Mouse (Mus musculus) cerebellum, adult 9-11 months (tissue): ENCODE measurements around the gene Ankrd65.

ENCODE experiments used
- DNase-seq: peaks from one replicate; pipeline ENCODE4 v3.0.0; 2022

Gene Ankrd65

DNA sequence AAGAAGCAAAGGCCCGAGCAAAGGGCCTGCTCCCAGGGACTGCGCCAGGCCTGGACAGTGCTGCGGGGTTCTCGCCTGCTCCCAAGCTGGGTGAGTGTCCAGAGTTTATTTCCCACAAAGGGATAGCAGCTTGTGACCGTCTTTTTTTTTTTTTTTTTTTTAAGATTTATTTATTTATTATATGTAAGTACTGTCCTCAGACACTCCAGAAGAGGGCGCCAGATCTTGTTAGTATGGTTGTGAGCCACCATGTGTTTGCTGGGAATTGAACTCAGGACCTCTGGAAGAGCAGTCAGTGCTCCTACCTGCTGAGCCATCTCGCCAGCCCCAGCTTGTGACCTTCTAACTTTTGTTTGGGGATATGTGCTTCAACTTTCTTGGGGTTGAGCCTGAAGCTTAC lies 30.8 kb downstream of the Ankrd65 start:
- DNase-seq: no peak

- DNase-seq: no peak
These were observed 33.2 kb downstream of the Ankrd65 start for GRCm38 (mm10) chr4:155823443-155823842.

- peak; percentile 29 for DNase-seq
These were observed 39.6 kb downstream of the Ankrd65 start for GRCm38 (mm10) chr4:155829866-155830265.

DNA sequence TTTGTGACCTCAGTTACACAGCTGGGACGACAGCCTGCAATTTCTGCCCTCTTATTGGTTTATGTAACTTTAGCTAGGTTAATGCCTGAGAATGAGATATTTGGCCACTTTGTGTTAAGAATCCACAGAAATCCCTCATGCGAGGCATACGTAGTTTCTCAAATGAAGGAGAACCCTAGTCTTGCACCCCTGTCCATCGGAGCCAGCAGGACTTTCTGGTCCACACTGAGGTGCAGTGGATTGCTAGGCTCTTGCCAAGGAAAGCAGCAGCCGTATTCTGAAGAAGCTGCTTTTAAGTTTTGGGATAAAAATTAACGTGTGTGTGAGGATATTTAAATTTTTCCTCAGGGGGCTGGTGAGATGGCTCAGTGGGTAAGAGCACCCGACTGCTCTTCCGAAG lies 40.4 kb downstream of the Ankrd65 start:
- no peak for DNase-seq

DNA sequence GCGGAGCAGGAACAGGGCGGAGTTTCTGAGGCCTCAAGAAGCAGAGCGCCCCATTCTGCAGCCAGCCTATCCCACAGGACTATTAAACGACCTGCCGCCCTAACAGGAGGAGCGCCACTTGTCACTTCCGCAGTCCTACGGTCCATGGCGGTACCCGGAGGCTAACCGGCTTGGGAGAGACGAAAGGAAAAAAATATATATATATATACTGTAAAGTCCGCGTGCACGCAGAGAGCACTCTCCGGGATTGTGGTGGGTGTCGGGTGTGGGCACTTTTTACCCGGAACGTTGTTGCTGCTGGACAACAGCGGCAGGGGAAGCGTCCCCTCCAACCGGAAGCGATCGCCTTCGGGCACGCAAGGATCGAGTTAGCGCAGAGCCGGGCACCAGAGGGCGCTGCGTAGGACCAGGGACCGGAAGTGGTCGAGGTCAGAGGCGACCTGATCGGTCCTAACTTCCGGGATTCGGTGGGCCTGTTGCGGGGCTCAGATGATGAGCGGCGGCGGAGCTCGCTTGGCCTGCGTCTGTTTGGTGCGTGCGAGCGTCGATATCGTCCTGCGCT lies 41.0 kb downstream of the Ankrd65 start, which contains the start of gene Aurkaip1:
Gene Aurkaip1, plus strand, starts transcription at position 68 of the 562 bp plus-strand sequence.
- DNase-seq: peak; percentile 95

GRCm38 (mm10) chr4:155831831-155832230 lies 41.6 kb downstream of the Ankrd65 start:
- DNase-seq: no peak

DNA sequence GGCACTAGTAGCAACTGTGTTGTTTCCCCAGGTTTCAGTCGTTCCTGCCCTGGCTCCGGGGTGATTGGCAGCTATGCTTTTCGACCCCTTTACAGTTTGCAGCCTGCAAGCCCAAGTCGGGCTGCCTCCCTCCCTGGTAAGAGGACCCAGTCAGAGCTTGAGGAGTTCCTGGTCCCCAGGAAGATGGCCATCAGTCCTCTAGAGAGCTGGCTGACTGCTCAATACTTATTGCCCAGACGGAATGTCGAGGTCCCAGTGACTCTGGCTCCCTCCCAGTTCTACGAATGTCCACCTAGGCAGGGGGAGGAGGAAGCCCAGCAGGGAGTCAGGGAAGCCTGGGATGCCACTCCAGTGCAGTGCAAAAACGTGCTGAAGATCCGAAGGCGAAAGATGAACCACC lies 42.1 kb downstream of the Ankrd65 start:
- peak; percentile 67 for DNase-seq

DNA sequence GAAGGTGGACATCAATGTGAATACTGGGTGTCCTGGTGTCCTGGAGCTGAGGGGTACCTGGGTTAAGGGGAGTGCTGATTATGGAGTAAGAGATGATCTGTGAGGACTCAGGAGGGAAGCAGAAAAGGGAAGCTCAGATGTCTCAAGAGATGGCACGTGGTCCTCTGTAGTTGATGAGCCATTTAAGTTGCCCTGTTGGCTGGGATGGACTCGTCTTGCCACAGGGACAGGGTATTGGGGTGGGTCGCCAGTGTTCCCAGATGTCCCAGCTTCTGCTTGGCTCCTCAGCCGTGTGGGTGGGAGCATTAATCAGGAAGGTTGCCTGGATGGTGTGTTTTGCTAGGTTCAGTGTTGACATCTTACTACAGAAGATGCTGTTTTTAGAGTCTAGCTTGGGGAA lies 43.0 kb downstream of the Ankrd65 start:
- peak; percentile 32 for DNase-seq

DNA sequence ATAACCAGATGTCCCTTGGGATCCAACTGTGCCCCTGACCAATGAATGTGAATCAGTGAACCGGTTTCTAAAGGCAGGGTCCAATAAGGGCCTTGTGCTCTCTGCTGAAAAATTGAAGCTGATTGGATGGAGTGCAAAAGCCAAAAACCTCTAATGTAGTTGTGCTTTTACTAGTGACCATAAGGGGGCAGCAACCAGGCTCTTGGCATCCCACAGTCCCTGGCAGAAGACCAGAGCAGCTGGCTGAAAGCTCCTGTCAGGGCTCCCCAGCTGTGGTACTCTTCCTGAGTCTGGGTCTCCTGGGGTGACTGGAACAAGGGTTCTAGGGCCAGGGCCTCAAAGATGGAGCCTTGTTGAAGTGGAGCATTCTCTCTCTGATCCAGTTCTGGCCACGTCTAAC lies 43.6 kb downstream of the Ankrd65 start:
- DNase-seq: peak; percentile 69

- no peak for DNase-seq
These were observed 47.3 kb downstream of the Ankrd65 start for GRCm38 (mm10) chr4:155837404-155838010.

DNA sequence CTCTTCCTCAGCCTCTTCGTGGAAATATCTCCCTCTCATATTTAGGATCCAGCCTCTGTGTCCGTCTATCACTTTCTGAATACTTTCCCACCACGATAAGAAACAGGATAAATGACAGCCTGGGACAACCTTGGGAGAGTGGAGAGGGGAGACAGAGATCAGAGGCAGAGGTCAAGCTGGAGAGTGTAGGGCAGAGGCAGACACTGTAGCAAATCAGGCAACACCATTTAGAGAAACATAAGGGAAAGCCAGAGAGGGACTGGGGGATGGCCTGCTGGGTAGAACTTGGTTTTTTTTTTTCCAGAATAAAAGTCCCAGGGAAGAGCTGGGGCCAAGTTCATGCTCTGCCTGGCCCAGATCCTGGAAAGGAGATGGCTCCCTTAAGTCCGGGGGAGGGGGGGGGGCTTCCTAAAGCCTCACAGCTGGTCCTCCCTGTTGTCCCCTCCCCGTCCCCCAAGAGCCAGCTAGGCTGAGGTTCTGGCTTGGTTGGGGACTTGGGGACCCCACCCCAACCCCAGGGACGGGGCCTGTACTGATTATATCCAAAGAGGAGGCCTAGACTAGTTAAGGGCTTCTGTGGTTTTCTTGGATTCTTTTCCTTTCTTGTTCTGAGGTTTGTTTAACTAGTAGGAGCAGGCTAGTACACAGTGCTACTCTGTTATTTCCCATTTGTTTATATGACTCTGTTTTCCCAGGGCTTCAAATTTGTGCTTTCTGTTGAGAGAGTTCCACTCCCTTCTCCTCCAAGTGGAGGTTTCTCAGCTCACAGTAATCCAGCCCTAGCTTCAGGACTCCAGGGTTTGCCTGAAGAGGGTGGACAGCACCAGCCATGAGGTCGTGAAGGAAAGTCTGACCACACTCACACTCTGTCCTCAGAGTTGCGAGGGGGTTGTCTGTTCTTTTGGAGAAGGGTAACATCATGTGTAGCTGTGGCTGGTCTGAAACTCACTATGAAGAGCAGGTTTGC lies 48.2 kb downstream of the Ankrd65 start:
- DNase-seq: no peak

GRCm38 (mm10) chr4:155839483-155839910 lies 49.3 kb downstream of the Ankrd65 start, which contains the start of gene Mxra8:
TSS of gene Mxra8 (plus strand) at chr4:155839680.
- peak; percentile 59 for DNase-seq

GRCm38 (mm10) chr4:155840076-155841002 lies 50.1 kb downstream of the Ankrd65 start:
- DNase-seq: peak; percentile 60

- peak; percentile 61 for DNase-seq
These were observed 50.8 kb downstream of the Ankrd65 start for GRCm38 (mm10) chr4:155841003-155841454.

DNA sequence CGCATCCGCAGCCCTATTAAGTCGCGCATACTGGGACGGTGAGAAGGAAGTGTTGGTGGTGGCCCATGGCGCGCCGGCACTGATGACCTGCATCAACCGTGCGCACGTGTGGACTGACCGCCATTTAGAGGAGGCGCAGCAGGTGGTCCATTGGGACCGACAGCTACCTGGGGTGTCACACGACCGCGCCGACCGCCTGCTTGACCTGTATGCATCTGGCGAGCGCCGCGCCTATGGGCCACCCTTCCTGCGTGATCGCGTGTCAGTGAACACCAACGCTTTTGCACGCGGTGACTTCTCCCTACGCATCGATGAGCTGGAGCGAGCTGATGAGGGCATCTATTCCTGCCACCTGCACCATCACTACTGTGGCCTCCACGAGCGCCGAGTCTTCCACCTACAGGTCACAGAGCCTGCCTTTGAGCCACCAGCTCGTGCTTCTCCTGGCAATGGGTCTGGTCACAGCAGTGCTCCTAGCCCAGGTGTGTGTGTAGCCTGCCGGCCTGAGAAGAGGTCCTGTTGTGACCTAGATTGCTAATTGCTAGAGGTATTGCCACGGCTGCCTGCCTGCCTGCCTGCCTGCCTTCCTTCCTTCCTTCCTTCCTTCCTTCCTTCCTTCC lies 51.5 kb downstream of the Ankrd65 start:
- peak; percentile 67 for DNase-seq

DNA sequence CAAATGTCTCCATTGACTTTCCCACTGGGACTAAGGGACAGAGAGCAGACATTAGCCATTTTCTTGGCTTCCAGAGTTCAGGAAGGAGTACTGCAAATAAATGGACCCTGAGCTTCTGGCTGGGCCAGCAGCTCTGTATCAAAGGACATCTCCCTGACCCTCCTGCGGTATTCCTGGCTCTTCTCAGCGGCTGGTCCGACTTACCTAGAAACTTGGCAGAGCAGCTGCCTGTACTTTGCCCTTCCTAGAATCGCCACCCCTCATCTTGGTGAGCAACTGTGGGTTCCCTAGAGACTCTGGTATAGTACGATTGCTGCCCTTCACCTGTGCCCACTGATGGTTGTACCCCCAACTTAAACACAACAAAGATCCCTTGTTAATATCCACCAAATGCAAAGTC lies 53.0 kb downstream of the Ankrd65 start:
- DNase-seq: no peak

DNA sequence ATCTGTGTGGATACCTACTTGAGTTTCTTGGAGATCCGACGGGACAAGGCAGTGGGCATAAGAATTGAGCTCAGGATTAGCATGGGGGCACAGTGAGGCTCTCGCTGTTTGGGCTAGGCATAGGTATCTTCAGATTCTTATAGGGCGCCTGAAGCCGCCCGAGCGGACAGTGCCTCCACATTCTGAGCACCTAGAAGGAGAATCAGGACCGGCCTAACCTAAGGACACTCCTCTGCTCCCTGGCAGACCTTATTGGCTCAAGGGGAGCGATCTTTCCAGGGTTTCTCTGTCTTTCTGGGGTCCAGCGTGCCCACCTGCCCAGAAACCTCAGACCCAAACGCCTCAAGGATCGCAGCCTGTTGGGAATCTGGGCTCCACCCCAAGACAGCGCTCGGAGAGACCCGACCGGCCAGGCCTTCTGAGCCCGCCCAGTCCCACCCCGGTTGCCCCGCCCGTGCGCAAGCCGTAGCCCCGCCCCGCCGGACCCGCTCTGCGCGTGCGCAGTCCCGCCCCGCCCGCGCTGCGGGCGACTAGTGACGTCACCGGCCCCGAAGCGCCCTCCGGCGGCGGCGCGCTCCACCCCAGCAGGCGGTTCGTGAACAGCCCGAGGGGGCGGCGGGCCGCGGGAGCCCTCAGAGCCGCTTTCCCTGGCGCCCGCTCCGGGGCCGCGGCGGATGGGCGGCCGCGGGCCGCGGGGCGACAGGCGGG lies 56.8 kb downstream of the Ankrd65 start, which contains the start of gene Dvl1:
Gene Dvl1, plus strand, starts transcription at position 532 of the 708 bp plus-strand sequence.
- peak; percentile 91 for DNase-seq

GRCm38 (mm10) chr4:155847591-155848352 lies 57.5 kb downstream of the Ankrd65 start:
- peak; percentile 77 for DNase-seq

GRCm38 (mm10) chr4:155848434-155849095 lies 58.3 kb downstream of the Ankrd65 start:
- DNase-seq: peak; percentile 50
